Mouse (Mus musculus): ENCODE measurements around the gene Dntt. TPM values are rescaled to one million over a fixed set of nuclear protein-coding genes. Genes with fewer than 3 reads are reported as not detected.
A peak's percentile ranks its signal among the peaks of the same experiment; 100 is the strongest.

Dntt gene
- polyA plus RNA-seq, 1 experiment from 2014 or later = not detected

GRCm38 (mm10) chr19:41015951-41016716 is 12.9 kb upstream of the Dntt start:
- Histone ChIP-seq H3K4me3 (peak overlapping the region; percentile 45), H3K4me1 (peaks cover 4% of the 10 kb centered on the region), H3K9me3 (replicated peaks) (no peaks in the 10 kb centered on the region), H3K27me3 (ENCODE audit: low read depth, poor library complexity, severe bottlenecking) (peaks cover 14% of the 10 kb centered on the region; the same call in 1 of the 2 replicates), H3K27ac (replicated peaks) (0 out of 2 replicates have a peak overlapping the region, but pooled peaks have one; percentile 17), H3K36me3 (no peaks in the 10 kb centered on the region)
- WGBS = 17% methylated on average over 14 of the region's 14 CpGs
- peak; percentile 36 for DNase-seq (ENCODE audit: low spot score)

- H3K4me1 ChIP-seq = peaks cover 4% of the 10 kb centered on the region
- DNase-seq (ENCODE audit: low spot score) = no peak
- H3K9me3 ChIP-seq (replicated peaks) = no peaks in the 10 kb centered on the region
- WGBS = 89% methylated on average over 5 of the region's 5 CpGs
- no peaks in the 10 kb centered on the region for H3K36me3 ChIP-seq
- no peak overlapping the region for H3K27ac ChIP-seq (replicated peaks)
- H3K27me3 ChIP-seq (ENCODE audit: low read depth, poor library complexity, severe bottlenecking) = 0 out of 2 replicates have a peak, but pooled peaks cover 5% of the 10 kb centered on the region
- no peak overlapping the region for H3K4me3 ChIP-seq
These were observed 9.9 kb upstream of the Dntt start for GRCm38 (mm10) chr19:41019164-41019675.

DNA sequence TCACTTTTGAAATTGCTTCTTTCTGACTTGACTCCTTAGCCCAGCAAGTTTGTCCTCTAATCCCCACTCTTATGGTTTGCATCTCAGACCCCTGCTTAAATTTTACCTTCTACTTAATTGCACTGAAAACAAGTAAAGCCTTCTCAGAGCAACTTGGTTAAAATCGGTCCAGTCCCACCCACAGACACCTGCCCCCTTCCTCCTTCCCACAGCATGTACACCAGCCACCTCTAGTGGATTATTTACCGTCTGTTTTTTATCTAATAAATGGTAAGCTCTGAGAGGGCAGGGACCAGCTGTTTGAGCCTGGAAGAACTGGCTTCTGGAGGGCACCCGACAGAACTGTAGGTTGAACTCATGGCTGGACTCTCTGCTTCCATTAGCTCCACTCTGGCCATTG is 8.5 kb upstream of the Dntt start:
- no peak overlapping the region for H3K4me3 ChIP-seq

GRCm38 (mm10) chr19:41022244-41022643 is 6.8 kb upstream of the Dntt start:
- Histone ChIP-seq H3K4me3 (no peak overlapping the region), H3K36me3 (no peaks in the 10 kb centered on the region), H3K4me1 (no peaks in the 10 kb centered on the region), H3K27me3 (ENCODE audit: low read depth, poor library complexity, severe bottlenecking) (no peaks in the 10 kb centered on the region), H3K9me3 (replicated peaks) (no peaks in the 10 kb centered on the region), H3K27ac (replicated peaks) (no peak overlapping the region)
- DNase-seq (ENCODE audit: low spot score) = no peak
- WGBS = 94% methylated on average over 4 of the region's 4 CpGs

More for the DNA sequence above, 8.5 kb upstream of the Dntt start:
- no peak for DNase-seq (ENCODE audit: low spot score)
- Histone ChIP-seq H3K27ac (replicated peaks) (no peak overlapping the region), H3K36me3 (no peaks in the 10 kb centered on the region), H3K27me3 (ENCODE audit: low read depth, poor library complexity, severe bottlenecking) (no peaks in the 10 kb centered on the region), H3K4me1 (peaks cover 4% of the 10 kb centered on the region), H3K9me3 (replicated peaks) (no peaks in the 10 kb centered on the region)
- 85% methylated on average over 3 of the region's 3 CpGs for WGBS

GRCm38 (mm10) chr19:41026551-41026950 is 2.5 kb upstream of the Dntt start:
- Histone ChIP-seq H3K4me1 (no peaks in the 10 kb centered on the region), H3K36me3 (no peaks in the 10 kb centered on the region), H3K27ac (replicated peaks) (no peak overlapping the region), H3K4me3 (no peak overlapping the region), H3K27me3 (ENCODE audit: low read depth, poor library complexity, severe bottlenecking) (no peaks in the 10 kb centered on the region), H3K9me3 (replicated peaks) (no peaks in the 10 kb centered on the region)
- no peak for DNase-seq (ENCODE audit: low spot score)
- 89% methylated on average over 8 of the region's 8 CpGs for WGBS

GRCm38 (mm10) chr19:41027024-41027423 is 2.1 kb upstream of the Dntt start:
- no peak for DNase-seq (ENCODE audit: low spot score)
- Histone ChIP-seq H3K4me3 (no peak overlapping the region), H3K27ac (replicated peaks) (no peak overlapping the region), H3K36me3 (no peaks in the 10 kb centered on the region), H3K4me1 (no peaks in the 10 kb centered on the region), H3K27me3 (ENCODE audit: low read depth, poor library complexity, severe bottlenecking) (no peaks in the 10 kb centered on the region), H3K9me3 (replicated peaks) (no peaks in the 10 kb centered on the region)
- WGBS = 87% methylated on average over 5 of the region's 5 CpGs

GRCm38 (mm10) chr19:41027601-41028000 is 1.5 kb upstream of the Dntt start:
- DNase-seq (ENCODE audit: low spot score) = no peak
- Histone ChIP-seq H3K36me3 (no peaks in the 10 kb centered on the region), H3K9me3 (replicated peaks) (no peaks in the 10 kb centered on the region), H3K4me1 (no peaks in the 10 kb centered on the region), H3K4me3 (no peak overlapping the region), H3K27ac (replicated peaks) (no peak overlapping the region), H3K27me3 (ENCODE audit: low read depth, poor library complexity, severe bottlenecking) (no peaks in the 10 kb centered on the region)
- WGBS = 95% methylated on average over 9 of the region's 9 CpGs

DNA sequence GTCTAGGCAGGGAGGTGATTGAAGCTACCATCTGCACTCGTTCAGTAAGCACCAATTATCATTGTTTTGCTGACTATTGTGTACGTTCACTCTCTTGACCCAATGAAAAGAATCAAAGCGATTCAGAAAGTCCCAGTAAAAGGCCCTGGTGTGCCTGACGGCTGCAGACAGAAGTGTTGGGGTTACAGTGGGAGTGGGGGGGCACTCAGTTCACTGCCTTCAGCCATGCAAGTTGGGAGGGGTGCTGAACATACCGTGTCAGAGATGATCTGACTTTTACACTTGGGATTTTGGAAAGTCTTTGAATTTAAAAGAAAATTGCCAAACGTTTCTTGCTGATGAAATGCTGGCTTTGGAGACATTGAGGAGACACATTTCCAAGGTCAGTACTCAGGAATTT is 1.1 kb downstream of the Dntt start:
- no peaks in the 10 kb centered on the region for H3K9me3 ChIP-seq (replicated peaks)
- no peaks in the 10 kb centered on the region for H3K27me3 ChIP-seq (ENCODE audit: low read depth, poor library complexity, severe bottlenecking)
- no peaks in the 10 kb centered on the region for H3K4me1 ChIP-seq
- no peaks in the 10 kb centered on the region for H3K36me3 ChIP-seq
- no peak for DNase-seq (ENCODE audit: low spot score)
- no peak overlapping the region for H3K4me3 ChIP-seq
- 63% methylated on average over 6 of the region's 6 CpGs for whole genome bisulfite sequencing
- H3K27ac ChIP-seq (replicated peaks) = no peak overlapping the region

DNA sequence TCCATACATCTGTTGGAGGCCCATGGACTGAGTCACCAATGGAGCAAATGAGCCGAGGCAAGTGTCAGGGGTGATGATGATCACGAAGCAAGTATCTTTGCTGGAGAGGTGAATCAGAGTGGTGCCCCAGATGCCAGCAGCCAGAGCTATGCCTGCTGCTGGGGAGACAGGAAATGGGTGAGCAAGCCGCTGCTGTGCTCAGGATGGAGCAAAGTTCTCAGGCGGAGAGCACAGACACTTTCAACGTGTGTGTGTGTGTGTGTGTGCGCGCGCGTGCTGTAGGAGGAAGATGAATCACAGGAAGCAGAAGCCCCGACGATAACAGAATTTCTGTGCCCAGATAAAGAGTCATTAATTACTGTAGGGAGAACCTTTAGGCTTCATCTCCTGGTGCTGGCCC is 1.9 kb downstream of the Dntt start:
- no peaks in the 10 kb centered on the region for H3K9me3 ChIP-seq (replicated peaks)
- no peak overlapping the region for H3K4me3 ChIP-seq
- 90% methylated on average over 11 of the region's 11 CpGs for WGBS
- DNase-seq (ENCODE audit: low spot score) = no peak
- no peaks in the 10 kb centered on the region for H3K4me1 ChIP-seq
- H3K27me3 ChIP-seq (ENCODE audit: low read depth, poor library complexity, severe bottlenecking) = no peaks in the 10 kb centered on the region
- no peaks in the 10 kb centered on the region for H3K36me3 ChIP-seq
- no peak overlapping the region for H3K27ac ChIP-seq (replicated peaks)

DNA sequence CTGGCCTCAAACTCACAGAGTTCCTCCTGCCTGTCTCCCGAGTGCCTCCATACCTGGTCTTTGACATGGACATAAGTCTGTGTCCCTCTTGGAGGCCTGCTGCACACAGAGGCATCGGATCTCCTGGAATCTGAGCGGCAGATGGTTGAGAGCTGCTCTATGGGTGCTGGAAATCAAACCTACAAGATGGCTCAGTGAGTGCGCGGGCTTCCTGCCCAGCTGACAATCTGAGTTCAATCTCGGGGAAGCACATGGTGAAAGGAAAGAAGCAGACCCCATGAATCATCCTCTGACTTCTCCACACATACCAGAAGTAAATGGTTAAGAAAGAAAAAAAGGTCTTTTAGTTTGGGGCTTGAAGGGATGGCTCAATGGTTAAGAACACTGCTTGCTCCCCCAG is 2.8 kb downstream of the Dntt start:
- no peaks in the 10 kb centered on the region for H3K4me1 ChIP-seq
- H3K9me3 ChIP-seq (replicated peaks) = no peaks in the 10 kb centered on the region
- no peak for DNase-seq (ENCODE audit: low spot score)
- WGBS = 90% methylated on average over 6 of the region's 6 CpGs
- no peaks in the 10 kb centered on the region for H3K36me3 ChIP-seq
- no peak overlapping the region for H3K27ac ChIP-seq (replicated peaks)
- no peaks in the 10 kb centered on the region for H3K27me3 ChIP-seq (ENCODE audit: low read depth, poor library complexity, severe bottlenecking)
- no peak overlapping the region for H3K4me3 ChIP-seq

GRCm38 (mm10) chr19:41035809-41036551 is 6.9 kb downstream of the Dntt start:
- 84% methylated on average over 4 of the region's 4 CpGs for WGBS

GRCm38 (mm10) chr19:41039110-41039509 is 10.0 kb downstream of the Dntt start:
- WGBS = 86% methylated on average over 7 of the region's 7 CpGs
- no peak for DNase-seq (ENCODE audit: low spot score)

More at GRCm38 (mm10) chr19:41035809-41036551, 6.9 kb downstream of the Dntt start:
- Histone ChIP-seq H3K4me3 (no peak overlapping the region), H3K36me3 (no peaks in the 10 kb centered on the region), H3K27me3 (ENCODE audit: low read depth, poor library complexity, severe bottlenecking) (no peaks in the 10 kb centered on the region), H3K27ac (replicated peaks) (no peak overlapping the region), H3K9me3 (replicated peaks) (no peaks in the 10 kb centered on the region), H3K4me1 (no peaks in the 10 kb centered on the region)
- DNase-seq (ENCODE audit: low spot score) = no peak

More at GRCm38 (mm10) chr19:41039110-41039509, 10.0 kb downstream of the Dntt start:
- H3K4me3 ChIP-seq = no peak overlapping the region
- no peaks in the 10 kb centered on the region for H3K27me3 ChIP-seq (ENCODE audit: low read depth, poor library complexity, severe bottlenecking)
- H3K9me3 ChIP-seq (replicated peaks) = no peaks in the 10 kb centered on the region
- H3K36me3 ChIP-seq = no peaks in the 10 kb centered on the region
- no peaks in the 10 kb centered on the region for H3K4me1 ChIP-seq
- no peak overlapping the region for H3K27ac ChIP-seq (replicated peaks)

Data from midbrain, embryonic 10.5 days (tissue).